Mouse (Mus musculus) urinary bladder, postnatal 25 days (tissue): ENCODE data around the gene Wdr1.
"Not testable (repeated sequence)": the region's sequence is repeated elsewhere in the genome, so short reads cannot be mapped to it uniquely, and the experiment has no call there.

Source experiments
- DNase-seq: peaks from one replicate; pipeline ENCODE4 v3.0.0; 2022; ENCODE audit warnings: low spot score

Wdr1 gene

DNA sequence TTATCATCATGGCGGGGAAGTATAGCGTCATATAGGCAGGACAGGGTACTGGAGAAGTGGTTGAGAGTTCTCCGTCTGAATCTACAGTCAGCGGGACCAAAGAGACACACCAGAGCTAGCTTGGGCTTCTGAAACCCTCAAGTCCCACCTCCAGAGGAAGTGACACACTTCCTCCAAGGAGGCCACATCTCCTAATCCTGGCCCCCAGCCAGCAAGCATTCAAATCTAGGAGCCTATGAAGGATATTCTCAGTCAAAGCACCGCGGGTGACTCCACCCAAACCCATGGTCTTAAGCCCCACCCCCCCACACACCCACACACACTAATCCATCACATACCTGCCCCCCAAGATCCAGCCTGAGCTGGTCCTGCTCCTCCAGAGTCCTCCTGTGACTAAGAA lies 69.1 kb downstream of the Wdr1 start:
- no peak for DNase-seq

DNA sequence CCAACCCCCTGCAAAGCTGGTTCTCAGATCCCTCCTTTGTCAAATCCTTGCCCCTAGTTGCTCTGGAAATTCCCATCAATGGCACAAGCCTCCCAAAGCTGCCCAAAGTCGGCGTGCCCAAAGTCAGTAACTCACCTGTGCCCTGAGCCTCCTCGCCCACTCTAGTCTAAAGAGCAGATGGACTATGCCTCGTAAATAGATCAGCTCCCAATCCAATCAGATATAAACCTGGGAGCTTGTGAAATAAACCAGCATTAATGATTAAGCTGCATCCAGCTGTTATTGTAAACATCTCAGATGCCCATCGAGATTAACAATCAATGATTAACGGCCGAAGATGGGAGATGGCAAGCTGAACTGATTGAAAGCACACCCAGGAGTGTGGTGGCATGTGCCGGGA lies 71.3 kb downstream of the Wdr1 start:
- DNase-seq: no peak

DNA sequence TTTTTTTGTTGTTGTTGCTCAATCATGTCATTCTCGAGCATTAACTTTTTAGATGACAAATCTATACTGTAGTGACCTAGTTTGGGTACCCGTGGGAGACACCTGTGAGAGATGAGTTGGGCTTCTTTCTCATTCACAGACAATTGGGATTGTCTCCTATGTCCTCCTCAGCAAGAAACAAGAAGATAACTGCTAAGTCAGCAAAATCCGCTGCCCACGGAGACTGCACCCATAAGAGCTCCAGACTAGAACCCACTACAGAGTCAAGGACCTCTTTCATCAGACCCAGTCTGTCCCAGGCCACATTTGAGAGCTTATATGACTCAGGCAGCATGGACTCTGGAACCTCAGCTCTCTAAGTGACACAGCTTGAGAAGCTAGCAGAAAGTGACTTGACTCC lies 73.3 kb downstream of the Wdr1 start:
- no peak for DNase-seq

DNA sequence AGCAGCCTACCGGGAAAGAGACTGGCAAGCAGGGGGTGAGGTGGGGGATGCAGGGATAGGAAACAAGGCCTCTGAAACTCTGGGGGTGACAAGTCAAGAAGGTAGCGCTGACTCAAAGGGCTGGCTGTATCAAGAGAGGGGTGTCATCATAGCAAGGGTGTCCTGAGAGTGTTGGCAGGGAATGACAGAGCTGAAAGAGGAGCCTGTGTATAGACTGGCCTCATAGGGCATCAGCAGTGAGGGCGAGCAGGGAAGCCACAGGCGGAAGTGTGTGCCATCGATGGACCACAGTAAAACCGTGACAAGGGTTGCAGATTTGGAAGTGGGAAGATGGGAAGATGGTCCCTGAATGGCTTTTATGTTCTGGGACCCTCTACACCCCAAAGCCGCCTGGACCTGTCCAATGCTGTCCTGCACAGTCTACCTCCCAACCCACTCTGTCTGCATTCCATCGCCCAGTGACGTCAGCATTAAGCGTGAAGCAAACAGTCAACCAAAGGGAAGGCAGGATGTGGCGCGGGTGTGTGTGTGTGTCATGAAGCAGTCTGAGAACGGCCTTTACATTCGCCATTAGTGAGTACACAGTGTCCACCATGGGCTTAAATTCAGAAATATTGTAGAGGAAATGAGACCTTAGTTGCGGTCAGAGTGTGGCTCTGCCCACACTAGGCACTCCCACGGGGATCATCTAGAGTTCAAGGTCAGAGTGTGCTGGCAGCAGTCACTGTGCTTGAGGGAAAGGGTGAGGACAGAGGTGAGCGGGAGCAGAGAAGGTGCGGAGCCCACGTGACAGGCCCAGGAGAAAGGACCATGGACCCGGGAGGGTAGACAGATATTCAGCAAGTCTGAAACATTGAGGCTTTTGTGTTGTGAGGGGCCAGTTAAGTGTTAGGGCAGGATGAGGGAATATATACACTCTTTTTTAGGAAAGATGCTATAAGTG lies 74.1 kb downstream of the Wdr1 start:
- no peak for DNase-seq

DNA sequence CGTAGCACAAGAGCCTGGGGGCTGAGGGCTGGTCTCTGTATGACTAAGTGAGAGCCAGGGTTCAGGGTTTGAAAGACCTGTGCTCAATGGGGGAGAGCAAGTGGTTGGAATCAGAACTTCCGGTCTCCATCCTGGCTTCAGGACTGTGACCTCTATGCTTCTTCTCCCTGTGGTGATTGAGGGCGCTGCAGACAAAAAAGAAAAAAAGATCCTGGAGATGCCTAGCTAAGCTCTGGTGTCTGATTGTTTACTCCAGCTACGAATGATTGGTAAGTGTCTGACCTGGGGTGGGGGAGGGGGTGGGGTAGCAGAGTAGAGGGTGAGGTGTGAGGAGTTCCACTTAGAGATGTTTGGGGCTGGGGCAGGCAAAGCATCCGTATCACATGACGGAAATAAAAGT lies 75.0 kb downstream of the Wdr1 start:
- no peak for DNase-seq

DNA sequence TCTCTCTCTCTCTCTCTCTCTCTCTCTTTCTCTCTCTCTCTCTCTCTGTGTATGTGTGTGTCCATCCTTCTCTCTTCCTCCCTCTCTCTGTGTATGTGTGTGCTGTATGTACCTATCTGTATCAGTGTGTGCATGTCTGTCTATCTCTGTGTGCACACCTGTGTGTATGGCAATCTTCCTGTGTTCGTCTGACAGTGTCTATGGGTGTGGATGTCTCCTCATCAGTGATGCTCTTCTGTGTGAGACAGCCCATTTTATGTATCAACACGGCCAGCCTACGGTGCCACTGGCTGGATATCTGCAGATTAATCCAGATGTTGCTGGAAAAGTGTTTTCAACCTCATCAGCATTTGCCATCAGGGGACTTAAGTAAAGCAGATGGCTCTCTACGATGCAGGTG lies 75.8 kb downstream of the Wdr1 start:
- DNase-seq: no peak

DNA sequence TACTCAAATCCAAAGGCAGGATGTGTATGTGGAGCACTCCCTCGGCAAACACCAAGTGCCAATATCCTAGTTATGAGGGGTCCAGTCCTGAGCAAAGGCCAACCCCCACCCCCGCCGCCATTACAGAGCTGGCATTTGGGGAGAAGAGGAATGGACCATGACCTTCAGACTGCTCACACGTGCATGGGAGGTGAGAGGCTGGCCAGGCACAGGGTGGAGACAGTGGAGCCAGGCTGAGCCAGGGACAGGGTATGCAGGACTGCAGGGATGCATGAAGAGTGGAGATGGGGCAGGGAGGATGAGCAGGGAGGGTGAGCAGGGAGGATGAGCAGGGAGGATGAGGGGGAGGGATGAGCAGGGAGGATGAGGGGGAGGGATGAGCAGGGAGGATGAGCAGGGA lies 77.1 kb downstream of the Wdr1 start:
- no peak for DNase-seq

DNA sequence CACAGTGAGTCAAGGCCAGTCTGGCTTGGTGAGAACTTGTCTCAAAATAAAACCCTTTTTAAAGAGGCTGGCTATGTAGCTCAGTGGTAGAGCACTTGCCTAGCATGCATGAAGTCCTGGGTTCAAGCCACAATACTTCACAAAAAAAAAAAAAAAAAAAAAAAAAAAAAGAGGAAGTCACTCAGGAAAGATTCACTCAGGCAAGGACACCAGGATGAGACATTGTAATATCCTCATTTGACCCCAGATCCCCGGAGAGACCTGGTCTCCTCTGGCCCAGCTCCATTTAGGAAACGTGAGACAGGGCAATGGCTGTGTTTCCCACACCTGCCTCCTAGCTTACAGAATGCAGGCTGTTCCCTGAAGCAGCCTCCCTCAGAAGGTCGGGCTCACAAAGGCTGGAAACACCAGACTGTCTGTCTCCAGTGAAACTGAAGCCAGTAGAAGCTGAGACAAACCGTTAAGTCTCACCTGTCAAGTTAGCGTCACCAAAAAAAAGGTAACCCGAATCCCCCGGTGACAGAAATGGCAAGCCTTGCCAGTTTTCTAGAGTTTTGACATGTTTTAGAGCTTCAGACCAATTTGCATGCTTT lies 79.4 kb downstream of the Wdr1 start:
- DNase-seq: no peak

DNA sequence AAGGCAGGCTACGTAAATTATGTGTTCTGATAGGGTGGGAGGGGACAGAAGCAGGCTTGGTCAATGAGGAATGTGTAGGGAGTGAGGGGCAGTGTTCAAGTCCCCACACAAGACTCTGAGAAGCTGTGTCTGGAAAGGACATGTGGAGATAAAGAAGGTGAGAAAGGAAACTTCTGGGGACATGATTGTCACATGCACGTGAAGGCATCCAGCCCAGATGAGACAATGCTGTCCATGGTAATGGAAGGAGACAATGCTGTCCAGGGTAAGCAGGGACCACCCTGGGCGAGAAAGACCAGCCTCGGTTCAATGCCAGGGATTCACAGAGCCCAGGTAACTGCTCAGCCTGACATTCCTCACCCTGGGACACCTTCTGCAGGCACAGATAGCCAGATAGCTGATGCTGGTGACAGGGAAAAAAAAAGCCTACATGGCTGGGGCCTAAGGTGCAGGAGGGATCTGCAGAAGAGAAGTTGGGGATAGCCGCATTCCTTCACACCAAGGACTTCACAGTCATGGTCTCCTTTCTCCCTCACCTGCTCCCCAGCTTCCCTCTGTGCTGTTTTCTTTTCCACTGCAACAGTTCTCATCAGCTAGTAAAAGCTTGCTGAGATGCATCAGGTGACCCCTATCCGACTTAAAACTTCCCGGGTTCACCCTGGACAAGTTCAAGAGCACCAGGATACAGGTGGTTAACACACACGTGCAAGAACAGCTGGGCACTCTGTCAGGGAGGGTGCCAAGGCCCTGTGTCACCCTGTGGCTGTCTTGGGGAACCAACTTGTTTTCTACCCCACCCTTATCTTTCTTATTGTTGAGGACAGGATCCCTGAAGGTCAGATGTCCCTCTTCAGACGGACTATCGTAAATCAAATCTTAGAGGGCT lies 82.0 kb downstream of the Wdr1 start:
- no peak for DNase-seq

DNA sequence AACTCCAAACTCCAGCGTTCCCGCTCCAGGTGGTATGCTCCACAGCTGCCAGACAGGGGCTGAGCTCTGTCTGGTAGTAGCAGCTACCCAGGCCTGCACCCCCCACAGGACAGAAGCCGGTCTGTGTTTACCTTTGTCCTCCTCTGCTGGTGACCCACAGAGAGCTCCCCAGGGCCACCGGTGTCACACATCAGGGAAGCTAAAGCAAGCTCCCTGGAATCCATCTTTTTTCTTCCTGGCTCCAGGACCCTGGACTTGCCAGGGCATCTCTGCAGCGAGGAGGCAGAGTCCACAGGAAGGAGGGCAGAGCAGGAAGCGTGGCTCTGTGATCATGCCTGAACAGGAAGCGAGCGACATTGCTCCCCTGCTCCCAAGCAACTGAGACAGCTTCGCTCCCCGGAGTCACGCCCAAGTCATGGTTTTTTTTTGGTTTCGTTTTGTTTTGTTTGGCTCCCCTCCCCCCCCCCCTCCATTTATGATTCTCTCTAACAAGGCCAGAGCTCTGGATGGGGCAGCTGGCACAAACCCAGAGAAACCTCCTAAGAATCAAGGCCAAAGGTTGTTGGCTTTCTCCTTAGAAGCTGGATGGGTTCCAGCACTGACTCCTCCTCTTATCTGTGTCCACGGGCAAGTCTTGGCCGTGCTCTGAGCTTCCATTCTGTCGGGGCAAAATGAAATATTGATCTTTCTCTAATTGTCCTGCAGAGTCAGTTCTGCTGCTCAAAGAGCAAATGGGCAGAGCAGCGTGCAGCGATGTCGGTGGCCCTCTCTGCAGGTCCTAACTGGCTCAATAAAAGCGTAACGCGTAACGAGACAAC lies 82.9 kb downstream of the Wdr1 start:
- DNase-seq: peak; percentile 46

DNA sequence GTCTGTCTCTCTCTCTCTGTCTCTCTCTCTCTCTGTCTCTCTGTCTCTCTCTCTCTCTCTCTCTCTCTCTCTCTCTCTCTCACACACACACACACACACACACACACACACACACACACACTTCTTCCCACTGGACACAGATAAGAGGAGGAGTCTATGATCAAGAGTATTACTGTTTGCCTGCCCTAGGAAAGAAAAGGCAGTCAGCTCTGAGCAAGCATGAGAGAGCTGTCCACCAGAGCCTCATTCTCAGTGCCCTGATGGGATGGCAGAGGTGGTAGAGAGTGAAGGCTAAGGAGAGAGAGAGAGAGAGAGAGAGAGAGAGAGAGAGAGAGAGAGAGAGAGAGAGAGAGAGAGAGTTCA lies 83.5 kb downstream of the Wdr1 start:
- not testable (repeated sequence) for DNase-seq

DNA sequence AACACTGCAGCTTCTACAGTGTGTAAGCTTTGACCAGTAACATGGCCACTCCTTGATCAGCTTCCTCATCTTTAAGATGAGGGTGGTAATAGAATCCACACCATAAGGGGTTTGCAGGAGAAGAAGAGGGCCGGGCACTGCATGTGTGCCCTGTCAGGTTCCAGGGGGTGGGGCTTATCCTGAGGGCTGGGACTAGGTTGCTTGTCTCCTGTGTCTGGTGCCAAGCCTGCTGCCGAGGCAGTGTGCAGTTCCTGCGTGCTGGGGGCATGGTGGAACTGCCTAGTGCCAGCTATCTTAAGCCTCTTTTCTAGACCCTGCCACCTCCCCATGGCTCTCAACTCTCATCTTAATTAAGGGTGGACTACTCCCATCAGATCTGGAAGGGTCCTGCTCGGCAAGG lies 84.0 kb downstream of the Wdr1 start:
- no peak for DNase-seq

DNA sequence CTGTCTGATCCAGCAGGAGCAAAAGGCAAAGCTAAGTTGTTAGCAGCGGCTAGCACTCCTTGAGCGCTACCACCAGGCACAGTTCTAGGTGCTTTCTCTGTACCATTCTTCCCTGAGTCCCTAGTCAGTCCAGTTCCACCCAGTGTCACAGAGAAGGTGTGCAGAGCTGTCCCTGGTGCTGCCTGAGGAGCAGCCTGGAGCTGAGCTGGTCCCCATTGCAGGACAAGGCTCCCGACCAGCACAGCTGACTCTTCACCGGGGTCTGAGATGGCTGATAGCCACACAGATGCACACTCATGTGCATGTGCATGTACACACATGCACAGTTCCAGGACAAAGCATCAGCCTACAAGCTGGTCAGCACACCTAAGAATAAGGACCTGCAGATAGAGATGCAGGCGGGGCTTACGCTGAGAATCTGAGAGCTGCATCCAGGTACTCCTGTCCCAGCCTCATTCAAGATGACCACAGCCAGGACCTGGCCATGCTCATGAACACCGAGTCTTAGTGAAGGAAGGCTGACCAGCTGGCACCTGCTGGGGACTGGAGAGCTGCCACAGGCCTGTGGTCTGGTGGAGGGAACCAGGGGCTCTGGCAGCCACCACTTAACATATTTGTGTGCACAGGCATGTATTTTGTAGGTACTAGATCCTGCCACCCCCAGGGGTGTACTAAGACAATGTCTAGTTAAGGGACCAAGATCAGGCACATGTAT lies 85.1 kb downstream of the Wdr1 start:
- DNase-seq: no peak

DNA sequence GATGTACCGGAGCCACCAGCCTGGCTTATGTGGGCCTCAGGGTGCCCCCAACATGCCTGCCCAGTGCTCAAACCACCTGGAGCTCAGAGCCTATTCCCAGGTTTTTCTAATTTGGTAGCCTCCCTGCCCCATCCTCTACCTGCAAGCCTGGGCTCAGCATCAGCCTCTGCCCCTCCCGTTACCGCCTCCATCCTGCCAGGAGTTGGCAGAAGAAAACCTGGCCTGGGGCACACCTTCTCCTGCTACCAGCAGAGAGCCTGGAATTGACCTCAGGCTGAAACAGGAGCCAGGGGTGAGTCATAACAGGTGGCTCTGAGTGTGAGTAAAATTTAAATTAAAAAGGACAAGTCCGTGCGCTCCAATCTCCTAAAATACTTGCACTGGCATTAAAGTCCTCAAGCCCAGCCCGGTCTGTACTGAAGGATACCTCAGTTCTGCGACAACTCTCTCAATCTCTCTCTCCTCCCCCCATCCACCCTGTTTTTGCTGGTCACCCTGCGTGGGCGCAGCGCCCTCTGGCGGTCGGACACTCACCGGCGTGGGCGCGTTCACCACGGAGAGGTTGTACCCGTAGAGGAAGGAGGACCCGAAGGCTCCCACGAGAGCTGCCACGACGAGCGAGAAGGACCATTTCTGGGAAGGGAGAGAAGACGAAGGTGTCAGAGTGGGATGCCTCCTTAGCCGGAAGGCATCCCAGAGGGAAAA lies 86.0 kb downstream of the Wdr1 start:
- peak; percentile 32 for DNase-seq
